Mouse (Mus musculus) brain, embryonic 18.5 days (tissue): ENCODE measurements at regions not wholly inside any gene's neighbourhood (a gene's known extent, or its start where the extent isn't known, plus 50 kb on each side); places are given as distances from the start of the nearest gene placed in this dataset.

Source experiments
- DNase-seq: peaks from one replicate; pipeline ENCODE4 v3.0.0-alpha.2; 2012; ENCODE audit warnings: low read depth, low spot score

GRCm38 (mm10) chr5:6179466-6179865 is 430.3 kb upstream of the Steap1 start:
- peak; percentile 54 for DNase-seq

- DNase-seq = peak; percentile 36
Measured at GRCm38 (mm10) chr5:6167983-6168382, 418.9 kb upstream of the Steap1 start.

GRCm38 (mm10) chr5:6167576-6167975 is 418.4 kb upstream of the Steap1 start:
- DNase-seq = peak; percentile 28
